Mouse (Mus musculus) limb, embryonic 10.5 days (tissue): ENCODE measurements at regions not wholly inside any gene's neighbourhood (a gene's known extent, or its start where the extent isn't known, plus 50 kb on each side); places are given as distances from the start of the nearest gene placed in this dataset.

ENCODE experiments used
- DNase-seq: peaks from one replicate; pipeline ENCODE4 v3.0.0-alpha.2; 2017; ENCODE audit warnings: low spot score
- H3K27ac ChIP-seq: fragments of 300-500 bp; sonication (generic); 2 replicates; pipeline ENCODE4 v1.5.1; 2016; ENCODE audit warnings: mild to moderate bottlenecking
- H3K27me3 ChIP-seq: fragments of 300-500 bp; sonication (generic); 2 replicates; pipeline ENCODE4 v1.6.1; 2016; ENCODE audit warnings: low read depth, mild to moderate bottlenecking; ENCODE audit not compliant: poor library complexity, severe bottlenecking
- H3K36me3 ChIP-seq: fragments of 300-500 bp; sonication (generic); 2 replicates; pipeline ENCODE4 v1.6.1; 2016; ENCODE audit warnings: mild to moderate bottlenecking, moderate library complexity
- H3K4me1 ChIP-seq: fragments of 300-500 bp; sonication (generic); 2 replicates; pipeline ENCODE4 v1.6.1; 2016
- H3K4me3 ChIP-seq: fragments of 300-500 bp; sonication (generic); 2 replicates; pipeline ENCODE4 v1.5.1; 2016; ENCODE audit warnings: mild to moderate bottlenecking, moderate library complexity
- H3K9me3 ChIP-seq: fragments of 300-500 bp; sonication (generic); replicated peaks from 2 replicates; pipeline ENCODE4 v1.6.1; 2016; ENCODE audit warnings: mild to moderate bottlenecking
- WGBS: fragments of 180-500 bp; shearing (Covaris S2); methylation state at CpG from one replicate; pipeline ENCODE4 v1.1.7; 2016; 5-methylcytosine and 5-hydroxymethylcytosine counted together

DNA sequence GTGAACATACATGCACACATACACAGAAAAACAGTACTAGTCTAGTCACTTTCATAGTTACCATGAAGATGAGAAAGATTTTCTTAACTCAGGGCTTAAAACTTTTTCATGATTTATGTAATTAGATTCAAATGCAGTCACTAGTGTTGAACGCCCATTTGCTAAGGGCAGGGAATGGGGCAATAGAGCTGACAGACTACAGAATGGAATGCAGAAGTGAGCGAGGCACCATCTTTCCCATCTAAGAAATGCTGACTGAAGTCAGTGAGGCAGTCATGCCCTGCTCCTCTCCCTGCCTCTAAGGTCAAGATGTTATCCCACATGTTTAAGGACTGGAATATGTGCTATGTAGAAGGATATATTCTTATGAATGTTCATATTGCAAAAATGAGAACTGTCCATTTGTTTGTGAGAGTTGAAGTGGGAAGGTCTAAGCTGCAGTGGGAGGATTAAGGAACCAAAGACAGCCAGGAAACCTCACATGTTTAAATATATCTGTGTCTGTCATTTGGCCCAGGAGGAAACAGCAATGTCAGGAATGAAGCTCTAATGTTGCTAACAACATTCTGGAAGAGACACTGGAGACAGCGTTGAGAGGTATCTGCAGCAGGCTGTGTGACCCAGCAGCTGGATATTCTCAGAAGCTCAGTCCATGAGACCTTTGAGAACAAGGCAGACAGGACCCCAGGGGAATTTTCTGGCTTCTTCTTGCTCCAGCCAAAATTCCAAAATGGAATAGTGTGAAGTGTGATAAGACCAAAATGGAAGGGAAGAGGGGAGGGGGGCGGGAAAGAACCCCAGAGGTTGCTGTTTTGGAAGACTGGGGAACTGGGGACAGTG lies 68.7 kb upstream of the Ralgps2 start:
- no peaks in the 10 kb centered on the region for H3K27me3 ChIP-seq
- no peaks in the 10 kb centered on the region for H3K9me3 ChIP-seq
- H3K27ac ChIP-seq, result no peak overlapping the region
- H3K4me3 ChIP-seq, result no peak overlapping the region
- H3K36me3 ChIP-seq, result no peaks in the 10 kb centered on the region
- WGBS, result 87% methylated on average over 4 of the region's 4 CpGs
- no peaks in the 10 kb centered on the region for H3K4me1 ChIP-seq
- no peak for DNase-seq

DNA sequence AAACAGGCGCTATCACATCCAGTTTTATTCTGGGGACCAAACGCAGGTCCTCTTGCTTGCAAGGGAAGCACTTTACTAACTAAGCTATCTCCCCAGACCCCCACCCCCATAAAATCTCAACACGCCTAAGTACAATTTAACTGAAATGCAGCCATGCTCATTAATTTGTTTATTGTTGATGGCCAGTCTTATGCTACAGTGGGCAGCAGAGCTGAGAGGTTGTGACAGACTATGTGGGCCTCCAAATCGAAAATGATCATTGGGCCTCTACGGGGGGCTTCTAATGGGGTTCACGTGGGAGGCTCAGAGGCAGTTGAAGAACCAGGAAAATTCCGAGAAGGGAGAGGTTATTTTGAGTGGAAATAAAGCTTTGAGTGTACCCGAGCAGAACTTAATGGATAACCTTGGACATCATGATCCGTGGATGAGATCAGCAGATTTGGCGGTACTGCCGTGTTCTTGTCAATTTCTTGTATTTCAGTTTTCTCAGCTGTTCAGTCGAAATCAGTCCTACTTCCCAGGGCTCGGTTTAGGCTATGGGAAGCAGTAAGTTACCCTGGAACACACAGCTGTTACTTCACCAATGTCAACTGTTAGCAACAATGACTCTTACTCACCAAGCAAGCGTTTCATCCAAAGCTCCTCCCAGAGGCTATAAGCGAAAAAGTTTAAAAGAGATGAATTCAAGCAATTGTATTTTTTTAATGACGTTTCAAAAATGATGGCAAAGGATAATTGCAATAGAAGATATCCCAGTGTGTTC lies 65.1 kb upstream of the Ralgps2 start:
- no peak for DNase-seq
- Histone ChIP-seq H3K4me3 (no peak overlapping the region), H3K36me3 (no peaks in the 10 kb centered on the region), H3K27ac (no peak overlapping the region), H3K9me3 (no peaks in the 10 kb centered on the region), H3K4me1 (peaks cover 19% of the 10 kb centered on the region), H3K27me3 (no peaks in the 10 kb centered on the region)
- 94% methylated on average over 16 of the region's 16 CpGs for WGBS

GRCm38 (mm10) chr1:157003034-157003433 lies 63.6 kb upstream of the Ralgps2 start:
- Histone ChIP-seq H3K27ac (no peak overlapping the region), H3K4me1 (peaks cover 25% of the 10 kb centered on the region), H3K36me3 (no peaks in the 10 kb centered on the region), H3K27me3 (no peaks in the 10 kb centered on the region), H3K9me3 (no peaks in the 10 kb centered on the region), H3K4me3 (no peak overlapping the region)
- 78% methylated on average over 7 of the region's 7 CpGs for WGBS
- no peak for DNase-seq

- no peaks in the 10 kb centered on the region for H3K9me3 ChIP-seq
- H3K36me3 ChIP-seq, result no peaks in the 10 kb centered on the region
- 76% methylated on average over 2 of the region's 2 CpGs for WGBS
- H3K27me3 ChIP-seq, result no peaks in the 10 kb centered on the region
- DNase-seq, result no peak
- H3K27ac ChIP-seq, result no peak overlapping the region
- H3K4me3 ChIP-seq, result no peak overlapping the region
- H3K4me1 ChIP-seq, result peaks cover 33% of the 10 kb centered on the region
These were observed 62.8 kb upstream of the Ralgps2 start for GRCm38 (mm10) chr1:157002258-157002657.

- WGBS, result 57% methylated on average over 6 of the region's 6 CpGs
- Histone ChIP-seq H3K9me3 (no peaks in the 10 kb centered on the region), H3K27me3 (no peaks in the 10 kb centered on the region), H3K27ac (no peak overlapping the region), H3K4me1 (peaks cover 37% of the 10 kb centered on the region), H3K36me3 (no peaks in the 10 kb centered on the region), H3K4me3 (no peak overlapping the region)
- DNase-seq, result no peak
These were observed 61.7 kb upstream of the Ralgps2 start for GRCm38 (mm10) chr1:157001008-157001660.

- H3K9me3 ChIP-seq, result no peaks in the 10 kb centered on the region
- 0 out of 2 replicates have a peak overlapping the region, but pooled peaks have one; percentile 26 for H3K27ac ChIP-seq
- 64% methylated on average over 8 of the region's 8 CpGs for whole genome bisulfite sequencing
- H3K36me3 ChIP-seq, result no peaks in the 10 kb centered on the region
- no peak overlapping the region for H3K4me3 ChIP-seq
- H3K4me1 ChIP-seq, result peaks cover 37% of the 10 kb centered on the region
- DNase-seq, result no peak
- H3K27me3 ChIP-seq, result no peaks in the 10 kb centered on the region
These were observed 60.5 kb upstream of the Ralgps2 start for GRCm38 (mm10) chr1:156999947-157000346.

DNA sequence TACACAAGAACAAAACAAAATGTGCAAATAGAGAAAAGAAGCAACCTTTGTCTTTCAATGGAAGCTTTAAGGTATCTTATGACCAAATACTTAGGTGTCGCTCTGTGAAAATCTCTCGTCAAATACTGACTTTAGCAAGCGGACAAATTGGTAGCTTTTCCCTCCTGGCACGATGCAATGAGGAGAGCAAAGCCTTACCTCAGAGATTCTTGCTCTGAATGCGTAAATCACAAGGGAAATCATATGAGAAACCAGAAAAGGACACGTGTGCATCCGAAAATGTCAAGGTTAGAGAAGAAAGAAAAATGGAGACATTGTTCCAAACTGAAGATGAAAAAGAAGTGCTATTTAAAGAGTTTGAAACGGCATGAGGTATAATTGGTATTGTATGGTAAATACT lies 59.8 kb upstream of the Ralgps2 start:
- H3K27me3 ChIP-seq, result no peaks in the 10 kb centered on the region
- 87% methylated on average over 8 of the region's 8 CpGs for WGBS
- H3K36me3 ChIP-seq, result no peaks in the 10 kb centered on the region
- H3K27ac ChIP-seq, result no peak overlapping the region
- no peak for DNase-seq
- no peaks in the 10 kb centered on the region for H3K9me3 ChIP-seq
- H3K4me3 ChIP-seq, result no peak overlapping the region
- peaks cover 37% of the 10 kb centered on the region for H3K4me1 ChIP-seq

DNA sequence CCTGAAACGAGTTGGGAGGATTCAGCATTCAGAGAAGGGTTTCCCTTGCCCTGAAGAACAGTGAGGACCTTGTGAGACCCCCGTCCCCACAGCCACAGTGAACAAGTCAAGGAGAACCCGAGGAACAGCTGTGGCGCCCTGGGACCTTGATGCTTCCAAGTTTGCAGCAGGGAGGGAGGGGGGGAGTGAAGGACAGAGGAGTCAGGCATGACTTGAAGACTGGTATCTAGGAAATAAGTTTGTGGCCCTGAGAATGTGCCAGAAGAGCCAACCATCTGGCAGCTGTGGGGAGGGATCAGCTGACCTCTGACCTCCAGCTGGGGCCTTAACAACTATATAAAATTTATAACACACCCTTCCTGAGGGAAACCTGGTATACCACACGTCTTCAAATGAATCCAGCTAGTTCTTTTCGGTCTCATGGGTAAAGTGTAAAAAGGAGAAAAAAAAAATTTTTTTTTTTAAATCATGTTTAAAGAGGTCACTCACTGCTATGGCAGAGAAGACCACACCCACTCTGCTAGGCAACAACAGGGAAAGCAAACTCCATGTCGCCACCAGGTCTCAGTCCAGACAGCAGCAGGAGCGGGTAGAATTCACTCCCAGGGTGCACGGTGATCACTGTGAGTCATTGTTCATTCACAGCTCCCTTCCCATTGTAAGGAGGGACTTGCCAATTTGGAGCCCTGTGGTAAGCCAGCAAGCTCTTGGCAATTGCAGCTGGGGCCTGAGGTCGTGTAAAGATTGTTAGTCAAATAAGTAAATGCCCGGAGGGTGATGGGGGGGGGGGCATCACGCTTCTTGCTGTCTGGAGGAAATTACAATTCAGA lies 58.3 kb upstream of the Ralgps2 start:
- Histone ChIP-seq H3K4me1 (peaks cover 37% of the 10 kb centered on the region), H3K27ac (peak overlapping the region; percentile 62; the same call in 1 of the 2 replicates), H3K36me3 (no peaks in the 10 kb centered on the region), H3K27me3 (no peaks in the 10 kb centered on the region), H3K9me3 (no peaks in the 10 kb centered on the region), H3K4me3 (no peak overlapping the region)
- 71% methylated on average over 12 of the region's 12 CpGs for WGBS
- DNase-seq, result no peak

GRCm38 (mm10) chr1:156997033-156997432 lies 57.6 kb upstream of the Ralgps2 start:
- peaks cover 39% of the 10 kb centered on the region for H3K4me1 ChIP-seq
- no peak overlapping the region for H3K4me3 ChIP-seq
- no peaks in the 10 kb centered on the region for H3K9me3 ChIP-seq
- no peaks in the 10 kb centered on the region for H3K36me3 ChIP-seq
- 91% methylated on average over 10 of the region's 10 CpGs for whole genome bisulfite sequencing
- no peak for DNase-seq
- H3K27ac ChIP-seq, result peak overlapping the region; percentile 62; the same call in 1 of the 2 replicates
- H3K27me3 ChIP-seq, result no peaks in the 10 kb centered on the region

- H3K27ac ChIP-seq, result no peak overlapping the region
- no peaks in the 10 kb centered on the region for H3K27me3 ChIP-seq
- H3K4me1 ChIP-seq, result peaks cover 41% of the 10 kb centered on the region
- 92% methylated on average over 10 of the region's 10 CpGs for WGBS
- H3K9me3 ChIP-seq, result no peaks in the 10 kb centered on the region
- no peaks in the 10 kb centered on the region for H3K36me3 ChIP-seq
- no peak for DNase-seq
- no peak overlapping the region for H3K4me3 ChIP-seq
These were observed 56.9 kb upstream of the Ralgps2 start for GRCm38 (mm10) chr1:156996084-156996880.

DNA sequence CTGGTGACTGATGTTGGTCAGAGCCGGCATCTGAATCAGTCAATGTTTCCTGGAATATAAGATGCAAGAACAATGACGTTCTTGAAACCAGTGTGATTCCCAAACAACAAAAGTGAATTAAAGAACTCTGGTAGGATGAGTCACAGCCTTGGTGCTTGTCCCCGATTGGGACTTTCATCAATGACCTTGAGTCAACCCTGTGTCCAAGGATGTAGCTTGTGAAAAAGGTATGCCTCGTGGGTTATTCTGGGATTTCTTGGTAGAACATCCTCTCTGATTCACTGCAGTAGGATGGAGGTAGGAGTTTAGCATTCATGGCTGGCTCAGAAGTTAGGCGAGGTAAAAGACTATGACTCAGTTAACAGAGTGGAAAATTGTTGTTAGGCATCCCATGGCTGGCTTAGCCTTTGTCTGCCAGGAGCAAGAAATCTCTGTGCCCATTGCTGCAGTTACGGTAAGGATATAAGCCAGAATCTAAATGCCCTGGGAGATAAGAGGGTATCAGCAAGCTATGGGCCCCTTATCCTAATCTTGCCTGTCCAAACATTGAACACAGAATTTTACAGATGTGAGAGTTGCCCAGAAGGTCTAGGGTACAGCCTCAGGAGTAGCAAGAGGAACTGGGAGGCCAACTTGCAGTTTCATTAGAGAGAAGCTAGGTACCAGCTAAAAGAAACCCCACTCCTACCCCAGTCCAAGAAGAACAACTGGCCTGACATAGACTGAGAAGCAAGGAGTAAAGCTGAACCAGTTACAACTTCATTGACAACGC lies 55.9 kb upstream of the Ralgps2 start:
- no peaks in the 10 kb centered on the region for H3K36me3 ChIP-seq
- no peak for DNase-seq
- 96% methylated on average over 7 of the region's 7 CpGs for WGBS
- H3K9me3 ChIP-seq, result no peaks in the 10 kb centered on the region
- no peak overlapping the region for H3K27ac ChIP-seq
- H3K27me3 ChIP-seq, result no peaks in the 10 kb centered on the region
- H3K4me1 ChIP-seq, result peaks cover 38% of the 10 kb centered on the region
- no peak overlapping the region for H3K4me3 ChIP-seq
